Mouse (Mus musculus) ES-Bruce4 (cell line): ENCODE measurements around the gene Kalrn.

Source experiments
- CTCF ChIP-seq: IDR thresholded peaks from one replicate; pipeline ENCODE4 v1.8.1; 2011; ENCODE audit warnings: low read depth, low read length
- EP300 ChIP-seq: IDR thresholded peaks from 2 replicates; pipeline ENCODE4 v1.6.1; 2011; ENCODE audit warnings: low read depth, low read length; ENCODE audit not compliant: insufficient read depth
- POLR2A ChIP-seq: IDR thresholded peaks from one replicate; pipeline ENCODE4 v1.8.1; 2011; ENCODE audit warnings: low read length; ENCODE audit not compliant: insufficient read depth

GRCm38 (mm10) chr16:34184721-34185120 lies 388.6 kb downstream of the Kalrn start:
- peak; percentile 42 for TF ChIP-seq CTCF
- TF ChIP-seq POLR2A: no peak
- TF ChIP-seq EP300: no peak
